Mouse (Mus musculus): ENCODE measurements around the gene Vps26a. TPM values are rescaled to one million over a fixed set of nuclear protein-coding genes. Genes with fewer than 3 reads are reported as not detected.

Vps26a gene
- 15.8 and 16.5 TPM in 2 replicates for polyA plus RNA-seq (2012; rRNA removed)

GRCm38 (mm10) chr10:62486618-62487415 lies at the start of gene Vps26a:
Gene Vps26a (minus strand): TSS chr10:62486805.
- DNase-seq (ENCODE audit: low read depth), result peak; percentile 92

DNA sequence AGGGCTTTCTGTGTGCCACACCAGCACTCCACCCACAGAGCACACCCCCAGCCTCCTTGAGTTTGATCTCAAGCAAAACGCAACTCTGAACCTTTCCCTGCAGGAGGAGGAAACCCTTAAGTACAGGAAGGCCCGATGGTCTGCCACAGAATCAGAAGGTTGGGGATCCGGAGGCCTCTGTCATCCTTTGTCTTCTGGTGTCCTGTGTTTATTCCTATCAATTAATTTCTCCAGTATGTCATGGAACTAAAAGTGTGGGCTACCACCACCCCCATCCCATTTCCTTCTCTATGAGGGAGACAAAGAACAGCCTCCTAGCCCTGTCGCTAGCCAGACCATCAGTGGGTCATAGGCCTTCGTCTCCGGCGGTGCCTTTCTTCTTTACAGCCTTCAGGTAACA lies 47.9 kb upstream of the Vps26a start:
- DNase-seq (ENCODE audit: low read depth), result no peak

DNA sequence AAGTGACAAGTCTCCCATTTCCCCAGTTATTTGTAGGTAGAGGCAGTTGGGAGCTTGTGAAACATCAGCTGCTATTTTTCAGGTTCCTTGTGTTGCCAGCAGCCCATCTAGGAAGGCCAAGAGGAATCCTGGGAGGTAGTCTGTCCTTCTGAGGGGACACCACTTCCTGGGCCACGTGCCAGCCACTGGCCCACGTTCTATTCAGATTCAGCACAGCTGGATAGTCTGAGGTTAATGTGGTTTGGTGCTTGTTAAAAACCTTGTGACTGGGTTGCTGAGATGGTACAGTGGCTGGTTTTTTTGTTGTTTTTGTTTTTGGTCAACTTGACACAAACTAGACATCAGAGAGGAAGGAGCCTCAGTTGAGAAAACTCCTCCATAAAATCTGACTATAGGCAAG lies 46.2 kb upstream of the Vps26a start:
- no peak for DNase-seq (ENCODE audit: low read depth)

GRCm38 (mm10) chr10:62530183-62530582 lies 43.6 kb upstream of the Vps26a start:
- no peak for DNase-seq (ENCODE audit: low read depth)

DNA sequence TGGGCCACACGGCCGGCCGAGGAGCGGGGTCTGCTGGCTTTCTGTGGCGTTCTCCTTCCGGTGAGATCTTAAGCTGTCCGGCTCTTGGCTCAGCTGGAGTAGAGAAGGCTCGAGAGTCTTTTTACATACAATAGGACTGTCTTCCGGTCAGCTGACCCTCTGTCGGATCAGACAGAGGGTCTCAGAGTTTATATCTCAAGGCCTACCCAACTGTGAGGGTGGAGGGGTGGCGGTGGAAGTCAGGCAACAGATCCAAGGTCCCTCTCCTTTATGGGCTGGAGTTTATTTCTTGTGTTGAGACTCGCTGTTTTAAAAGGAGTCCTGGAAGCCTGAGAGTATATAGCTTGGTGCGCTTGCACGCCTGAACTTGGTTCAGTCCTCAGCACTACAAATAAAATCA lies 40.7 kb upstream of the Vps26a start, which contains the start of gene Srgn:
Gene Srgn, minus strand, starts transcription at position 101 of the 400 bp plus-strand sequence.
- DNase-seq (ENCODE audit: low read depth), result no peak

DNA sequence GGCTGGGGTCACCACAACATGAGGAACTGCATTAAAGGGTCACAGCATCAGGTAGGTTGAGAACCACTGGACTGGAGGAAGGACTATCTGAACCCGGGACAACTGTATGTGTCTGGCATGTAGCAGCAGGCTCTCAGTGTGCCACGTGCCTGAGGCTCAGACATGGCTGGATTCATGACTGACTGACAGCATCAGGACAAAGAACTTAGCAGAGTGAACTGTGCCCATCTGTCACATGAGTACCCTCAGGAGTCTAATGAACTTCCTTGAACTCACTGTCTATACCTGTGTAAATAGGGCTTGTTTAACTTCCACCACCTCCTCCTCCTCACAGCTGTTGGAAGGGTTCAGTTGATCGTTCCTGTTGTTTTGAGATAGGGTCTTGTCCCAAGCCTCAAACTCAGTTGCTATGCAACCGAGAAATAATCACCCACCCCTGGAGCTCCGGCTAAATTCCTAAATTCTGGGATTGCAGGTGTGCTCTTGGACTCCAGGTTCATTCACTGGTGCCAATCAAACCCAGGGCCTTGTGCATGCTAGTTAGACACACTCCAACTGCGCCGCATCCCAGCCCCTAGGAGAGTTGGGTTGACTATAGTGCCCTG lies 35.8 kb upstream of the Vps26a start:
- DNase-seq (ENCODE audit: low read depth), result no peak

- no peak for DNase-seq (ENCODE audit: low read depth)
These were observed 35.2 kb upstream of the Vps26a start for GRCm38 (mm10) chr10:62521763-62522162.

- DNase-seq (ENCODE audit: low read depth), result no peak
These were observed 34.3 kb upstream of the Vps26a start for GRCm38 (mm10) chr10:62520911-62521310.

DNA sequence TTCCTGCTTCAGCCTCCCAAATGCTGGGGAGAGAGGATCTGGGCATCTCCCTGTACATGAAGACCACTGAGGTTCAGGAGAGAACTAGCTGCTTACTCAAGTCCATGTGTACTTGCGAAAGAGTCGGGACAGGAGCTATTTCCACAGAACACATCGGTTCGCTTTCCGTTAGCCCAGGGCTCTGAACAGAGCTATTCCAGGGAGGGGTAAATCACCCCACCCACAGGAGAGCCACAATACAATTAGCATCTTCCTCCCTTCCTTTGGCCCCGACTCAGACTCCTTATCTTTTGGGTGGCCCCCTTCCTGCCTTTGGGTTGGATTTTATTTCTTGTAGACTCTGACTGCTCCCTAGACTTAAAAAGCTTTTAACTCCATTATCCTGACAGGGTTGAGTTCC lies 30.9 kb upstream of the Vps26a start:
- no peak for DNase-seq (ENCODE audit: low read depth)

DNA sequence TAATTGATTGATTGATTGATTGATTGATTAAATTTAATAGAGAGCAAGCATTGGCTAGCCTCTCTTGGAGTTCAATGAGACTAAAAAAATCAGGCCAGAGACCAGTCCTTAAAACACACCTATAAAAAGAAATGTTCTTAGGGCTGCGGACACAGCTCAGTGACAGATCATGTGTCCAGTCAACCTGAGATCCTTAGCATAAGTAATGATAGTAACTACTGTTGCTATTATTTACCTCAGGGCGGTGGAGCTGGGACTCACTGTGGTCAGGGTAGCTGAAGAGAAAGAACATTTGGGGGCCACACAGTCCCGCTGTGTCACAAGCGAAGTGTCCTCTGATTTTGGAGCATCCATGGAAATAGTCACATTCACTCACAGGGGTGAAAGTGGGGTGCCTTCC lies 26.2 kb upstream of the Vps26a start:
- no peak for DNase-seq (ENCODE audit: low read depth)

DNA sequence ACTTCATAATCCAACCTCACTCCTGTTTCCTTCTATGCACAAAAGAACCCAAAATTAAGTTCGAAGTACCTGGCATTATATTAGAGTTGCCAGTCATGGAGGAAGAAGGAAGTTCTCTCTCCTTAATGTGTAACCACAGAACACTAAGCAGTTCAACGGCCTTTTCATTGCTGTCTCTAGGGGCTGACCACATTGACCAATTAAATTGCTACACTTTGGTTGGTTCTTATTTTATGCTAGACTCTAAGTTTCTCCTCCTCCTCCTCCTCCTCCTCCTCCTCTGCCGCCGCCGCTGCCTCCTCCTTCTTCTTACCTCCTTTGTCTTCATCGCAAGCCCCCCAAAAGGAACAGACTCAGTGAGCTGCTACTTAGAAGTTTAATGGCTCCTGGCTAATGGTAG lies 24.9 kb upstream of the Vps26a start:
- DNase-seq (ENCODE audit: low read depth), result no peak

DNA sequence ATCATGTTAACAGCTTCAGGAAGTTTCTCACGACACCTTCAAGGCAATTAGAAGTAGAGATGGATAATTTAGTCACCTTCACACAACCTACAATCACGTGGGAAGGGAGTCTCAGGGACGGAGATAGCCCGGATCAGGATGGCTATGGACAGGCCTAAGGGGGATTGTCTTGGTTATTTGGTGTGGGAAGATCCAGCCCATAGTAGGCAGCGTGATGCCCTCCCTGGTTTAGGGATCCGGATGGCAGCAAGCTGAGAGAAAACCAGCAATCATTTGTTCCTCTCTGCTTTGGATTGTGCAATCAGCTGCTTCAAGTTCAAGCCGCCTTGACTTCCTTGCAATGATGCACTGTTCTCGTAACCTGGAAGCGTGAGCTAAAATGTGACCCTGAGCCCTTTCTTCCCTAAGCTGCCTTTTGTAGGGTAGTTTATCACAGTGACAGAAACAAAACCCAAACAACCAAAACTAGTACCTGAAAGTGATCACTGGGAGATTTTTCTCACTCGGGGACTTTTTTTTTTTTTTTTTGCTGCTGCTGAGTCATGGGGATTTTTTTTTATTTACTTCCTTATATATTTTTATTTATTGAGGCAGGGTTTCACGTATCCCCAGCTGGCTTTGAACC lies 22.5 kb upstream of the Vps26a start:
- no peak for DNase-seq (ENCODE audit: low read depth)

- no peak for DNase-seq (ENCODE audit: low read depth)
These were observed 21.9 kb upstream of the Vps26a start for GRCm38 (mm10) chr10:62508459-62508858.

DNA sequence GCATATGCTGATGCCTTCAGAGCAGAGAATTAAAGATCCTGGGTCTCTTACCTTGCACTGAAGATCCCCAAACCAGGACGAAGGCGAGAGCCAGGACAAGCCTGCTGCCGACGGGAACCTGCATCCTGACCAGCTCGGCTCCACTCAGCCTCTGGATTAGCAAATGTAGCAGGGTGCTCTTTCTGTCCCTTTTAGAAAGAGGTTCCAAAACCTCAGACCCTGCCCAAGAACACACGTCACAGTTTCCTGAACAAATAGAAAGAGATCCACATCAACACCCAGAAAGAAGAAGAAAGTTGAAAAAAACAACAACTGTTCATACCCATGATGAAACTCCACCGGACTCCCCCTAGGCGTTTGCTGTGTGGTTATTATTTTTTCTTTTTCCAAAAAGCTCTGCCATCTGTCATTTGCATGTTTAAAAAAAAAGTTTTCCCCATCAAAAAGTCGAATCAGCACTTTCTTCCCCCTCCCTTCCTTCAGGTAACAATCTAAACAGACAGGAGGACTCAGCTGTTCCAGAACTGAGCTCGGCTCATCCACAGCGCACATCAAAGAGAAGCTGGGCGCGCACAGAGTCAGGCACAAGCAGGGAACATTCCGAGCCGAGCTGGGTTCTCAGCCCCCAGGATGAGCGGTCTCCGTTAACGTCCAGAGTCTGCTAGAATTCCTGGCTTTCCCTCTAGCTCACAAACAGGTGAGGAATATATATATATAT lies 21.1 kb upstream of the Vps26a start:
- DNase-seq (ENCODE audit: low read depth), result no peak

GRCm38 (mm10) chr10:62507071-62507470 lies 20.5 kb upstream of the Vps26a start:
- no peak for DNase-seq (ENCODE audit: low read depth)

GRCm38 (mm10) chr10:62506019-62506556 lies 19.5 kb upstream of the Vps26a start:
- DNase-seq (ENCODE audit: low read depth), result no peak

DNA sequence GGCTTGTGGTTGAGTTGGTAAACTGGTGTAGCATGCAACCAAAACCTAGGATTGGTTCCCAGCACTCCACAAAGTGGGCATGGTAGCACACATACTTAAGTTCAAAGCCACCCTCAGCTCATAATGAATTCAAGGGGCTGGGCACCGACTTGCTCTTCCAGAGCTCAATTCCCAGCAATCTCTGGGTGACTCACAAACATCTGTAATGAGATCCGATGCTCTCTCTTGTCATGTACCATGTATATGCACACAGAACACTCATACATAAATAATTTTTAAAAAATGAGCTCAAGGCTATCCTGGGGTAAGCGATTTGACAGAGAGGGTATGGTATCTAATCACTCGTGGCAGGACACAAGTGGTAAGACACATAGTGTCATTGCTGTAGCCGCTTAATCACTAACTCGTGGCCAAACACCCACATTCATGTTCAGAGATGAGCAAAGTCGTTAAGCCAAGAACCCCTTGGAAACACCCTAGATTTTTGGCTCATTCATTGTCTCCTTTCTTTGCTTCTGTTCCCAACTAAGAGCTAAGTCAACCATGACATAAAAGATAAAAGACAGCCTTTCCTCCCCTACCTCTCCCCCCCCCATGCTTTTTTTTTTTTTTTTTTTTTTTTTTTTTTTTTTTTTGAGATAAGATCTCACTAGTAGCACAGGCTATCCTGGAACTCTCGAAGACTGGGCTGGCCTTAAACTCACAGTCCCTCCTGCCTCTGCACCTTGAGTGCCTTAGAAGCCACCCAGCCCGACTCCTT lies 18.8 kb upstream of the Vps26a start:
- DNase-seq (ENCODE audit: low read depth), result no peak

- DNase-seq (ENCODE audit: low read depth), result no peak
These were observed 17.4 kb upstream of the Vps26a start for GRCm38 (mm10) chr10:62503836-62504628.

DNA sequence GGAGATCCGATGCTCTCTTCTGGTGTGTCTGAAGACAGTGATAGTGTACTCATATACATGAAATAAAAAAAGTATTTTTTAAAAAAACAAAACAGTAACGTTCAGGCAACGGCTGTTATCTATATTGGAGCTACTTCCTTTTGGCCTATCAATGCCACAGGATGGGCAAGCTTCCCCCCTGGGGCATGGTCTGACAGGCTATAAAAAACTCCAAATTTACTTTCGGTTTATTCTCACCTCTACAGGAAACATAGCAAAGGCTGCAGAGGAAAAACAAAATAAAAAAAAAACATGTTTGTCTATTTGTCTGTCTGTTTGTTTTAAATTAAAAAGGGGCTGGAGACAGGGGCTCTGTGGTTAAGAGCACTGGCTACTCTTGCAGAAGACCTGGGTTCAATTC lies 16.7 kb upstream of the Vps26a start:
- DNase-seq (ENCODE audit: low read depth), result no peak

GRCm38 (mm10) chr10:62501951-62502350 lies 15.3 kb upstream of the Vps26a start:
- DNase-seq (ENCODE audit: low read depth), result no peak

Measured in gonadal fat pad, adult 2 months (tissue).